Mouse (Mus musculus): Measurements from ENCODE around the gene Ccdc73. TPM values are rescaled to one million over a fixed set of nuclear protein-coding genes. Genes with fewer than 3 reads are reported as not detected.
"Not testable (repeated sequence)": the region's sequence is repeated elsewhere in the genome, so short reads cannot be mapped to it uniquely, and the experiment has no call there.

Gene Ccdc73
- polyA plus RNA-seq, 1 experiment from 2014 or later = 5.9 TPM

DNA sequence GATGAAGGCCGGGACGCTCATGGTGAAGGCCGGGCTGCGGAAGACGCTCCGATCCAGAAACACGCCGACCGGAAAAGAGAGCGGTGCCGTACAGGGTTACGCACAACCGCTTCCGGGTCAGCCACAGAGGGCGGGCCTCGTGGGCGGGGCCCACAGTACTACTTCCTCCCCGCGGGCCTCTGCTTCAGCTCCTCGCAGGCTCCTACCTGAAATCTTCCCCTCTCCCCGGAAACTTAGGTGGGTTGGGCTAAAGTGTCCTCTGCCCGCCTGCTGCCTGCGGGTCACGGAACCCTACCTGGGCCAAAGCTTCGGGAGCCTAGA is 149.3 kb downstream of the Ccdc73 start, which contains the start of gene Eif3m:
Eif3m (minus strand) TSS at position 114 of the 321 bp plus-strand sequence.
- Histone ChIP-seq H3K9ac (ENCODE audit: low read depth, low read length) (peak within 1 kb of the TSS; percentile 83), H3K9me3 (ENCODE audit: control insufficient read depth, low read length) (no peaks in the 10 kb centered on the region), H3K27ac (ENCODE audit: low read depth, low read length) (peak within 1 kb of the TSS; percentile 80), H3K4me2 (ENCODE audit: low read length) (peak within 1 kb of the TSS; percentile 69), H3K4me3 (ENCODE audit: low read length) (peak within 1 kb of the TSS; percentile 75), H3K4me1 (ENCODE audit: control insufficient read depth, insufficient read depth, low read depth, low read length) (peaks cover 15% of the 10 kb centered on the region), H3K36me3 (ENCODE audit: control insufficient read depth, insufficient read depth, low read length) (peaks cover 3% of the 10 kb centered on the region; the same call in 1 of the 2 replicates), H3K27me3 (replicated peaks; ENCODE audit: control insufficient read depth, insufficient read depth, low read length) (no peaks in the 10 kb centered on the region)
- WGBS = 0% methylated on average over 21 of the region's 25 CpGs
- ATAC-seq = peak; percentile 100

DNA sequence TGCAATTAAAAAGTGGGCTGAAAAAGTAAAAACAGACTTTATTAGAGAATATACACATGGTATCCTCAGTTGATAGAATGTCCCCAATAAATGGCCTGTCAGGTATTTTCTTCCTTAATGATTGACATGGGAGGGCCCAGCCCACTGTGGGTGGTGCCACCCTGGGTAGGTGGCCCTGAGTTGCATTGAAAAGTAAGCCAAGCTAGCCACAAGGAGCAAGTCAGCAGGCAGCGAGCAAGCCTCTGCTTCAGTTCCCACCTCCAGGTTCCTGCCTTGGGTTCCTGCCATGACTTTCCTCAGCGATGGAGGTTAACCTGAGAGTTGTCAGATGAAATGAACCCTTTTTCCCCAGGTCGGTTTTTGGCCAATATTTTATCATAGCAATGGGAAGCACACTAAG is 150.2 kb downstream of the Ccdc73 start:
- H3K4me3 ChIP-seq (ENCODE audit: low read length) = no peak overlapping the region
- H3K4me2 ChIP-seq (ENCODE audit: low read length) = peak overlapping the region; percentile 69

DNA sequence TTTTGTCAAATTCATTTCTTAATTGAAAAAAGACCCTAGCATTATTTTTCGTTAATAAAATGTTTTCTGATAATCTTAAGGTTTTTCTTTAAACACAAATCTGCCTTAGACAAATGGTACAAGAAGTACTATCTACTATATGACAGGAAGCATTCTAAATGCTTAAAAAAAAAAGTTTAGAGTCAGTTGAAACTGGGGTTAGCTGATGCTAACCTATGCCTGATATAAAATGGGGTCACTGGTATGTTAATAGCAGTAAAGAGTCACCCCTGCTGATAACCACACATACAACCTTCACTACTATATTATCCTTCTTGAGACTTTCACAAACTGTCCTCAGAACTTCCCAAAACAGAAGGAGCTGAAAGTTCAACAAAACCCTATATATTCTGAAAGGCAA is 151.9 kb downstream of the Ccdc73 start:
- Histone ChIP-seq H3K4me3 (ENCODE audit: low read length) (no peak overlapping the region), H3K36me3 (ENCODE audit: control insufficient read depth, insufficient read depth, low read length) (no peaks in the 10 kb centered on the region), H3K4me1 (ENCODE audit: control insufficient read depth, insufficient read depth, low read depth, low read length) (peaks cover 15% of the 10 kb centered on the region), H3K27ac (ENCODE audit: low read depth, low read length) (no peak overlapping the region), H3K4me2 (ENCODE audit: low read length) (no peak overlapping the region), H3K27me3 (replicated peaks; ENCODE audit: control insufficient read depth, insufficient read depth, low read length) (no peaks in the 10 kb centered on the region), H3K9ac (ENCODE audit: low read depth, low read length) (no peak overlapping the region), H3K9me3 (ENCODE audit: control insufficient read depth, low read length) (no peaks in the 10 kb centered on the region)
- no peak for ATAC-seq
- WGBS = 96% methylated on average over 1 of the region's 1 CpGs

More for the DNA sequence above, 150.2 kb downstream of the Ccdc73 start:
- 90% methylated on average over 3 of the region's 3 CpGs for WGBS
- H3K27ac ChIP-seq (ENCODE audit: low read depth, low read length) = no peak overlapping the region
- H3K36me3 ChIP-seq (ENCODE audit: control insufficient read depth, insufficient read depth, low read length) = no peaks in the 10 kb centered on the region
- no peaks in the 10 kb centered on the region for H3K27me3 ChIP-seq (replicated peaks; ENCODE audit: control insufficient read depth, insufficient read depth, low read length)
- no peaks in the 10 kb centered on the region for H3K9me3 ChIP-seq (ENCODE audit: control insufficient read depth, low read length)
- H3K9ac ChIP-seq (ENCODE audit: low read depth, low read length) = no peak overlapping the region
- ATAC-seq = no peak
- H3K4me1 ChIP-seq (ENCODE audit: control insufficient read depth, insufficient read depth, low read depth, low read length) = peaks cover 15% of the 10 kb centered on the region

DNA sequence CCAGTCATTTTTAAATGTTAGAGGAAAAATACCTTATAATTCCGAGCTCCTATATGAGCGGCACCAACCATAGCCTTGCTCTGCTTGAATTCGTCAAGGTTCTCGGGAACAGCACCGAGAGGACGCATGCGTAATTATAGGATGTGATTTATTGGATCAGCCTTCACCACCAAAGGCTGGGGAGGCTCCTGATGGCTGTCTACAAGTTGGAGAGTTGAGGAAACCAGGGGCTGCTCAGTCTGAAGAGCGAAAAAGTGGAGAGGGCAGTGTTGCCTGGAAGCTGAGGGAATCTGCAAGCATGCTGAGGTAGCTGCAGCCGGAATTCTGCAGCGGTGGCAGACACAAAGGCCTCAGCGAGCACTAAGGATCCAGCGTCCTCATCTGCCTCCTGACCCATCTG is 153.7 kb downstream of the Ccdc73 start:
- ATAC-seq = no peak
- Histone ChIP-seq H3K4me2 (ENCODE audit: low read length) (no peak overlapping the region), H3K36me3 (ENCODE audit: control insufficient read depth, insufficient read depth, low read length) (no peaks in the 10 kb centered on the region), H3K4me3 (ENCODE audit: low read length) (no peak overlapping the region), H3K27ac (ENCODE audit: low read depth, low read length) (no peak overlapping the region), H3K9me3 (ENCODE audit: control insufficient read depth, low read length) (no peaks in the 10 kb centered on the region), H3K27me3 (replicated peaks; ENCODE audit: control insufficient read depth, insufficient read depth, low read length) (no peaks in the 10 kb centered on the region), H3K4me1 (ENCODE audit: control insufficient read depth, insufficient read depth, low read depth, low read length) (peaks cover 5% of the 10 kb centered on the region), H3K9ac (ENCODE audit: low read depth, low read length) (no peak overlapping the region)
- 80% methylated on average over 12 of the region's 12 CpGs for WGBS

DNA sequence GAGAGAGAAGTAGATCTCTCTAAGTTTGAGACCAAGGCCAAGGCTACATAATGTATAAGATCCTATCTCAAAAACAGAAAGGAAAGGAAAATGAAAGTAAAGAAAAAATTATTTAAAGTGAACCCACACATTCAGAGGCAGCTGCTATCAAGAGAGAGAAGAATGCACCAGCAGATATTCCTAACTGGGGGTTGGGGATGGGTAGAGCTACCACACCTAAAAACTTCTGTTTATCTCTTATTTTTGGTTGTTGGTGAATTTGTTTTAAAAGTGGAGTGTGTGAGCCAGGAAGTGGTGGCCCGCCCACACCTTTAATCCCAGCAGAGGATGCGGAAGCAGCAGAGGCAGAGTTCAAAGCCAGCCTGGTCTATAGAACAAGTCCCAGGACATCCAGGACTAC is 154.2 kb downstream of the Ccdc73 start:
- no peak for ATAC-seq
- no peak overlapping the region for H3K27ac ChIP-seq (ENCODE audit: low read depth, low read length)
- no peak overlapping the region for H3K4me3 ChIP-seq (ENCODE audit: low read length)
- H3K9ac ChIP-seq (ENCODE audit: low read depth, low read length) = no peak overlapping the region
- H3K27me3 ChIP-seq (replicated peaks; ENCODE audit: control insufficient read depth, insufficient read depth, low read length) = no peaks in the 10 kb centered on the region
- no peaks in the 10 kb centered on the region for H3K9me3 ChIP-seq (ENCODE audit: control insufficient read depth, low read length)
- peaks cover 5% of the 10 kb centered on the region for H3K4me1 ChIP-seq (ENCODE audit: control insufficient read depth, insufficient read depth, low read depth, low read length)
- H3K4me2 ChIP-seq (ENCODE audit: low read length) = no peak overlapping the region
- H3K36me3 ChIP-seq (ENCODE audit: control insufficient read depth, insufficient read depth, low read length) = no peaks in the 10 kb centered on the region
- WGBS = 89% methylated on average over 2 of the region's 2 CpGs

DNA sequence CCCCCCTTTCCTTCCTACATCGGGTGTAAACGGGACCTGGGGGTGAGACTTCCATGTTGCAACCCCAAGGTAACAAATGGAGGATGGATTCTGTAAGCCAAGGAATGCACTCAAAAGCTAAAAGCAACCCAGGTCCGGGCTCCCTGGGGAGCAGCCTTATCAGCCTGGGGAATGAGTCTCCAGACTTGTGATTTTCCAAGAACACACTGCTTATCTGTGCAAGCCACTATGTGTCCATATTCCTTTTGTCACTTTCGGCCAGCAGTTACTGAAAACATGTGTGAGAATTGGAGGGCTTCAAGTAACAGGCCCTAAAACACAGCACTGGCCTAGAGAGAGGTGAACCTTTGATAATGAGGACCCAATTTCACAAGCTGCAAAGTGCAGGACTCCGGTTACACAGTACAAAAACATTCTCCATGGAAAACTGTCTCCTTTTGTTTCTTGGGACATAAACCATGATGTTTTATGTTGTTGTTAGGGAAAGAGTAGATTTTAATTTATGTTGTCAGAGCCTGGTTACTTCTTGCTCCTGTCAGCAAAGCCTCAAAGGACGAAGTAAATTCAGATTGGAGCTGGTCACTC is 155.5 kb downstream of the Ccdc73 start:
- H3K4me1 ChIP-seq (ENCODE audit: control insufficient read depth, insufficient read depth, low read depth, low read length) = no peaks in the 10 kb centered on the region
- H3K9me3 ChIP-seq (ENCODE audit: control insufficient read depth, low read length) = no peaks in the 10 kb centered on the region
- no peaks in the 10 kb centered on the region for H3K27me3 ChIP-seq (replicated peaks; ENCODE audit: control insufficient read depth, insufficient read depth, low read length)
- no peak overlapping the region for H3K9ac ChIP-seq (ENCODE audit: low read depth, low read length)
- no peaks in the 10 kb centered on the region for H3K36me3 ChIP-seq (ENCODE audit: control insufficient read depth, insufficient read depth, low read length)
- no peak overlapping the region for H3K4me2 ChIP-seq (ENCODE audit: low read length)
- no peak overlapping the region for H3K27ac ChIP-seq (ENCODE audit: low read depth, low read length)
- H3K4me3 ChIP-seq (ENCODE audit: low read length) = no peak overlapping the region
- no peak for ATAC-seq
- 83% methylated on average over 6 of the region's 6 CpGs for whole genome bisulfite sequencing

DNA sequence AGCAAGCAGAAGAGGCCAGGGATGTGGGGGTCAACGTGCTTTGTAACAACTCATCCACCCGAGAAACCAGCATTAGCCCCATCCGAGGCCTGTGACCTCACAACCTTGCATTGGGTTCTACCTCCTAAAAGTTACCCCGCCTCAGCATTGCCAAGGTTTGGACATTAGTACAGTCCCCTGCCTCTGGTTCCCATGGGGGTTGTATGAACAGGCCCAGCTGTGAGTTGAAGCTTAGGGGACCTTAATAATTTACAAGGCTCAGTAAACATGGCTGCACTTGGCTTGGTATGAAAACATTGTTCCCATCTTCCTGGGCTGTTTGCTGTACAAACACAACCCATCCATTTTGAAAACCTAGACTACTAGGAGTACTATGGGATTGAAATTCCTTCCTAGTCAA is 156.2 kb downstream of the Ccdc73 start:
- Histone ChIP-seq H3K9me3 (ENCODE audit: control insufficient read depth, low read length) (no peaks in the 10 kb centered on the region), H3K27me3 (replicated peaks; ENCODE audit: control insufficient read depth, insufficient read depth, low read length) (no peaks in the 10 kb centered on the region), H3K4me1 (ENCODE audit: control insufficient read depth, insufficient read depth, low read depth, low read length) (no peaks in the 10 kb centered on the region), H3K4me3 (ENCODE audit: low read length) (no peak overlapping the region), H3K9ac (ENCODE audit: low read depth, low read length) (no peak overlapping the region), H3K4me2 (ENCODE audit: low read length) (no peak overlapping the region), H3K27ac (ENCODE audit: low read depth, low read length) (no peak overlapping the region), H3K36me3 (ENCODE audit: control insufficient read depth, insufficient read depth, low read length) (no peaks in the 10 kb centered on the region)
- no peak for ATAC-seq
- 84% methylated on average over 4 of the region's 4 CpGs for WGBS

DNA sequence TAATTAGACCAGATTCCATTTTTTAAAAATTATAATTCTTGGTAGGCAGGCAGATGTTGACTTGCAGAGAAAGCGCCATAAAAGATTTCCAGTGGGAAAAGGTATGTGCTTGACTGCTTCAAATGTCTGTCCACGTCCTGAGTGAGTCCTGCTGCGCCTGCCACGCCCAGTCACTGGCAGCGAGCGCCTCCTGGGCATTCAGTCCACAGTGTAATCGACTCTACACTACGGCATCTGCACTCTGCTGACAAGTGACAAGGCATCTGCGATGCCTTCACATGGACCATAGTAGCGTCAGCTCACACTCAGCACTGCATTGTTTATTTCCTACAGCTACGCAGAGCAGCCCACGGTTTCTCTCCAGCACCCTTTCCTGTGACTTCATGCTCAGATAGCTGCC is 158.0 kb downstream of the Ccdc73 start:
- H3K27ac ChIP-seq (ENCODE audit: low read depth, low read length); H3K4me1 ChIP-seq (ENCODE audit: control insufficient read depth, insufficient read depth, low read depth, low read length); H3K9ac ChIP-seq (ENCODE audit: low read depth, low read length); H3K4me3 ChIP-seq (ENCODE audit: low read length); ATAC-seq; H3K9me3 ChIP-seq (ENCODE audit: control insufficient read depth, low read length); H3K4me2 ChIP-seq (ENCODE audit: low read length); H3K36me3 ChIP-seq (ENCODE audit: control insufficient read depth, insufficient read depth, low read length); H3K27me3 ChIP-seq (replicated peaks; ENCODE audit: control insufficient read depth, insufficient read depth, low read length): not testable (repeated sequence)
- WGBS = 88% methylated on average over 11 of the region's 12 CpGs

DNA sequence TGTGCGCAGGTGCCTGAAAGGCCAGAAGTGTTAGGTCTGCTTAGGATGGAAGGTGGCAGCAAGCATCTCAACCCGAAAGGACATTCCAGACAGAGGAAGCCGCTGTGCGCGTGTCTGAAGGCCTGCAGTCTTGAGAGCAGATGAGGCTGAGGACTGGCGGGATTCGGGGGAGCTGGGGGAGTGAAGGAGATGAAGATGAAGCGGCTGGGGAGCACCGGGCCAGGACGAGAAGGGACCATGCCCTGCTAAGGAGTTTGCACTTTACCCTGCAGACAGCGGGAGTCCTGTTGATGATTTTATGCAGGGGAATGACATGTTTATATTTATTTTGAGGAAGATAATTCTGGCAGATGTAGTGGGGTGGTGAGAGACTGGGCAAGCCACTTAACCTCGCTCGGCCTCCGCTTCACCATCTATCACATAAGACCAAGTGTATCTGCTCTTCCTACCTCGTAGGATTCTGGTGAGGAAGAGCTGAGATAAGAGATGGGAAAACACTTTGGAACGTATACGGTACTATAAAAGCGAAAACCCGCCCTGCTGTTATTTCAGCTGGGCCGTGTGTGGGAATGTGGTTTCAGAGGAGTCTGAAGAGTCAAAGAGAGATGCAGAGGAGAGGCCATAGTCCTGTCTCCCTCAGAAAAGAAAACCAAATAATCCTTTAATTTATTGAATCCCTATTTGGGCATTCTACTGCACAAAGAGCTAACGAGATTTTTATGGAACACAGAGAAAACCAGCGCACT is 159.5 kb downstream of the Ccdc73 start:
- no peak for ATAC-seq
- Histone ChIP-seq H3K27me3 (replicated peaks; ENCODE audit: control insufficient read depth, insufficient read depth, low read length) (no peaks in the 10 kb centered on the region), H3K4me1 (ENCODE audit: control insufficient read depth, insufficient read depth, low read depth, low read length) (no peaks in the 10 kb centered on the region), H3K9ac (ENCODE audit: low read depth, low read length) (no peak overlapping the region), H3K27ac (ENCODE audit: low read depth, low read length) (no peak overlapping the region), H3K36me3 (ENCODE audit: control insufficient read depth, insufficient read depth, low read length) (no peaks in the 10 kb centered on the region), H3K4me2 (ENCODE audit: low read length) (no peak overlapping the region), H3K9me3 (ENCODE audit: control insufficient read depth, low read length) (no peaks in the 10 kb centered on the region), H3K4me3 (ENCODE audit: low read length) (no peak overlapping the region)
- WGBS = 87% methylated on average over 22 of the region's 22 CpGs
